Mouse (Mus musculus) telencephalon, adult 2 months (tissue): ENCODE results near the gene Mapk7.

Experiments
- DNase-seq: peaks from one replicate; pipeline ENCODE4 v3.0.0-alpha.2; 2011; ENCODE audit warnings: low read depth, low spot score

The Mapk7 gene

GRCm38 (mm10) chr11:61494129-61494997 lies at the start of gene Mapk7:
Gene Mapk7 (minus strand): TSS chr11:61494406.
- DNase-seq: peak; percentile 98

GRCm38 (mm10) chr11:61541106-61541505 lies 46.9 kb upstream of the Mapk7 start:
- DNase-seq: no peak

- no peak for DNase-seq
Observed at GRCm38 (mm10) chr11:61540642-61541041, 46.4 kb upstream of the Mapk7 start.

GRCm38 (mm10) chr11:61537362-61537761 lies 43.2 kb upstream of the Mapk7 start:
- peak; percentile 61 for DNase-seq

- DNase-seq: no peak
Observed at GRCm38 (mm10) chr11:61536952-61537351, 42.7 kb upstream of the Mapk7 start.

- DNase-seq: no peak
Observed at GRCm38 (mm10) chr11:61535530-61535929, 41.3 kb upstream of the Mapk7 start.

GRCm38 (mm10) chr11:61533571-61533970 lies 39.4 kb upstream of the Mapk7 start:
- no peak for DNase-seq

- DNase-seq: no peak
Observed at GRCm38 (mm10) chr11:61532820-61533219, 38.6 kb upstream of the Mapk7 start.

GRCm38 (mm10) chr11:61529268-61529713 lies 35.1 kb upstream of the Mapk7 start:
- DNase-seq: no peak

- DNase-seq: no peak
Observed at GRCm38 (mm10) chr11:61526872-61527271, 32.7 kb upstream of the Mapk7 start.

- no peak for DNase-seq
Observed at GRCm38 (mm10) chr11:61519484-61520107, 25.4 kb upstream of the Mapk7 start.

GRCm38 (mm10) chr11:61518871-61519270 lies 24.7 kb upstream of the Mapk7 start:
- no peak for DNase-seq

- no peak for DNase-seq
Observed at GRCm38 (mm10) chr11:61517971-61518370, 23.8 kb upstream of the Mapk7 start.

GRCm38 (mm10) chr11:61514953-61515352 lies 20.7 kb upstream of the Mapk7 start:
- no peak for DNase-seq

- peak; percentile 97 for DNase-seq
Observed at GRCm38 (mm10) chr11:61504713-61505257, 10.6 kb upstream of the Mapk7 start, which contains the start of gene B9d1. Gene B9d1 (plus strand): TSS chr11:61505144.

- DNase-seq: no peak
Observed at GRCm38 (mm10) chr11:61503933-61504332, 9.7 kb upstream of the Mapk7 start.

GRCm38 (mm10) chr11:61498736-61499504 lies 4.7 kb upstream of the Mapk7 start:
- no peak for DNase-seq

- DNase-seq: no peak
Observed at GRCm38 (mm10) chr11:61497490-61497889, 3.3 kb upstream of the Mapk7 start.

GRCm38 (mm10) chr11:61495528-61495927 lies 1.3 kb upstream of the Mapk7 start:
- DNase-seq: no peak

GRCm38 (mm10) chr11:61493525-61494128 lies 579 bp downstream of the Mapk7 start:
- no peak for DNase-seq

GRCm38 (mm10) chr11:61492749-61493401 lies 1.3 kb downstream of the Mapk7 start:
- DNase-seq: no peak
